Mouse (Mus musculus) megakaryocyte, embryonic 14.5 days (primary cell): ENCODE measurements at regions not wholly inside any gene's neighbourhood (a gene's known extent, or its start where the extent isn't known, plus 50 kb on each side); places are given as distances from the start of the nearest gene placed in this dataset.

Experiments used
- FLI1 ChIP-seq: IDR thresholded peaks from 2 replicates; pipeline ENCODE4 v1.6.1; 2012; ENCODE audit warnings: low read length, inconsistent platforms, mixed read lengths
- GATA1 ChIP-seq: IDR thresholded peaks from 3 replicates; pipeline ENCODE4 v1.6.1; 2012; ENCODE audit warnings: mixed read lengths, low read length, inconsistent platforms, borderline replicate concordance

- TF ChIP-seq FLI1 (no peak), GATA1 (no peak)
Observed at GRCm38 (mm10) chr17:49157586-49157985, 225.4 kb downstream of the Lrfn2 start.
